Comparison of ENCODE assay signal across 28 mouse cellular contexts in genomic region chr16:14089296-14089695, GRCm38 (mm10).
"Had no signal": no experiment of that assay in that cellular context is flagged by ENCODE, and none has a peak within 500 bp of the region (broad histone marks: within the 10 kb centered on the region; RNA-seq: fewer than 3 reads in every experiment).

No protein-coding gene starts in this region.

- H3K4me3 ChIP-seq: limb, embryonic 10.5 days; limb, embryonic 12.5 days; limb, embryonic 13.5 days; limb, embryonic 15.5 days; liver, embryonic 12.5 days; liver, embryonic 13.5 days; liver, embryonic 15.5 days; lung, embryonic 15.5 days; megakaryocyte, embryonic 14.5 days; midbrain, embryonic 10.5 days; midbrain, embryonic 12.5 days; midbrain, embryonic 13.5 days; midbrain, embryonic 15.5 days; myocyte; neural tube, embryonic 12.5 days had no signal

- H3K36me3 ChIP-seq: limb, embryonic 10.5 days; limb, embryonic 12.5 days; limb, embryonic 13.5 days; limb, embryonic 15.5 days; liver, embryonic 12.5 days; liver, embryonic 13.5 days; liver, embryonic 15.5 days; lung, embryonic 15.5 days had no signal

- H3K27ac ChIP-seq: limb, embryonic 10.5 days; limb, embryonic 12.5 days; limb, embryonic 13.5 days; limb, embryonic 15.5 days; liver, embryonic 12.5 days; liver, embryonic 13.5 days; liver, embryonic 14.5 days; liver, embryonic 15.5 days; lung, embryonic 15.5 days; macrophage; midbrain, embryonic 10.5 days; midbrain, embryonic 12.5 days; midbrain, embryonic 13.5 days; midbrain, embryonic 15.5 days; neural tube, embryonic 12.5 days had no signal

- H3K4me1 ChIP-seq: limb, embryonic 10.5 days; limb, embryonic 12.5 days; limb, embryonic 13.5 days; limb, embryonic 15.5 days; liver, embryonic 12.5 days; liver, embryonic 13.5 days; liver, embryonic 15.5 days; lung, embryonic 15.5 days; midbrain, embryonic 10.5 days; midbrain, embryonic 12.5 days; midbrain, embryonic 13.5 days; midbrain, embryonic 15.5 days; neural tube, embryonic 12.5 days had no signal

- DNase-seq: left cerebral cortex, postnatal 4 days; liver; liver, embryonic 13.5 days; liver, postnatal 0 days; lung, adult 18-20 months; lung, adult 2 months; lung, embryonic 14.5 days; lung, postnatal 10 days; lung, postnatal 14 days; lung, postnatal 36 days; lung, postnatal 4 days; midbrain, embryonic 14.5 days had no signal

- H3K9me3 ChIP-seq: limb, embryonic 10.5 days; limb, embryonic 12.5 days; limb, embryonic 13.5 days; limb, embryonic 15.5 days; liver, embryonic 12.5 days; liver, embryonic 13.5 days; liver, embryonic 15.5 days; lung, embryonic 15.5 days; megakaryocyte, embryonic 14.5 days; midbrain, embryonic 10.5 days; midbrain, embryonic 12.5 days; midbrain, embryonic 13.5 days; midbrain, embryonic 15.5 days; neural tube, embryonic 12.5 days had no signal

- H3K27me3 ChIP-seq: limb, embryonic 12.5 days; limb, embryonic 13.5 days; limb, embryonic 15.5 days; liver, embryonic 12.5 days; liver, embryonic 13.5 days; liver, embryonic 15.5 days; lung, embryonic 15.5 days; midbrain, embryonic 12.5 days; midbrain, embryonic 13.5 days; midbrain, embryonic 15.5 days; neural tube, embryonic 12.5 days had no signal
